Mouse (Mus musculus) C2C12 (cell line): ENCODE measurements around the gene Tbc1d19. TPM values are rescaled to one million over a fixed set of nuclear protein-coding genes. Genes with fewer than 3 reads are reported as not detected.

Experiments used
- H3K27me3 ChIP-seq: one replicate; pipeline ENCODE4 v1.6.1; 2011; ENCODE audit not compliant: control insufficient read depth, insufficient read depth, insufficient read length
- H3K36me3 ChIP-seq: one replicate; pipeline ENCODE4 v1.6.1; 2011; ENCODE audit not compliant: control insufficient read depth, insufficient read depth
- H3K4me3 ChIP-seq: one replicate; pipeline ENCODE4 v1.5.1; 2011; ENCODE audit warnings: mild to moderate bottlenecking, control low read depth; ENCODE audit not compliant: poor library complexity, insufficient read depth, severe bottlenecking
- H3K79me2 ChIP-seq: one replicate; pipeline ENCODE4 v1.6.1; 2011; ENCODE audit not compliant: control insufficient read depth, insufficient read depth
- H3K79me3 ChIP-seq: one replicate; pipeline ENCODE4 v1.6.1; 2011; ENCODE audit warnings: low read depth, control low read depth
- H3ac ChIP-seq: one replicate; pipeline ENCODE3; 2011; ENCODE audit warnings: low read depth; ENCODE audit not compliant: control insufficient read depth, insufficient read length
- CEBPB ChIP-seq: IDR thresholded peaks from one replicate; pipeline ENCODE4 v1.6.1; 2011; ENCODE audit warnings: low read depth, mild to moderate bottlenecking, control low read depth, moderate library complexity
- CTCF ChIP-seq: IDR thresholded peaks from one replicate; pipeline ENCODE4 v1.5.1; 2011; ENCODE audit not compliant: control insufficient read depth, insufficient read depth, insufficient read length
- FOSL1 ChIP-seq: IDR thresholded peaks from one replicate; pipeline ENCODE4 v1.8.0; 2011; ENCODE audit warnings: mild to moderate bottlenecking, low read length; ENCODE audit not compliant: poor library complexity, insufficient read depth, severe bottlenecking
- MAX ChIP-seq: IDR thresholded peaks from one replicate; pipeline ENCODE4 v1.6.1; 2011; ENCODE audit warnings: mild to moderate bottlenecking, control low read depth
- MYOD1 ChIP-seq: IDR thresholded peaks from one replicate; pipeline ENCODE4 v1.6.1; 2011; ENCODE audit warnings: low read depth; ENCODE audit not compliant: control insufficient read depth, insufficient read length
- MYOG ChIP-seq: IDR thresholded peaks from one replicate; pipeline ENCODE4 v1.6.1; 2011; ENCODE audit not compliant: control insufficient read depth, insufficient read length; ENCODE audit errors: extremely low read depth
- USF1 ChIP-seq: IDR thresholded peaks from one replicate; pipeline ENCODE4 v1.6.1; 2011; ENCODE audit warnings: low read depth, mild to moderate bottlenecking, control low read depth, moderate library complexity
- polyA plus RNA-seq: library from polyadenylated mRNA; unstranded; fragments of >200 nt; fragmentation: generic; extraction: Trizol; gene quantifications from one replicate; pipeline ENCODE4 v1.2.1, GENCODE M21; 2012; ENCODE audit warnings: missing spikeins

The Tbc1d19 gene
- polyA plus RNA-seq, 1 experiment: 10.4 TPM

DNA sequence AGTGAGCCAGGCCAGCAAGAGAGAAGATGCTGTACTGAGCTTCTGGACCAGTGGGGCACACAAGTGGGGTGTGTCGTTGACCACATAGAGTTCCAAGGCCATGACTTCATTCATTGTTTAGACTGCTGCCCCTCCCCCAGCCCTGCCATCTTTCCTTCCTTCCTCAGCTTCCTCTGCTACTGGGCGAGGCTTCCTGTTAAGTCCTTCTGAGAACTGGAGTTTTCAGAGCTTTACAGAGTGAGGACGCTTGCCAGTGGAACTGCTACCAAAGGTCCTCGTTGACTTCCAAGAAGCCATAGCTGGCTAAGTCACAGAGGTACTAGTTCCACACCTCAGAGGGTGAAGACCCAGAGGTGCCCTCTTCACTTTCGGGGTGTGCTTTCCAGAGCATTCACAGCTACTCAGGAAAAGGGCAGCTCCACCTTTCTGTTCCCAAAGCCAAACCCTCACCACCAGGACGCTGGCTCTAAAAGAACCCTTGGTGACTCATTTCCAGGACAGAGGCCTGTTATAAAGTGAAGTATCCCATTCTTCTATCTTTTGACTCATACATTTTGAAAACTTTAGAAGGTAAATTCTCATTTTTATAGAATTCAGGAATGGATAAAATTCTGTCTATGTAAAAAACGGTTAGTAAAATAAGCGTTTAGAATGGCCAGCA, 139.3 kb downstream of the Tbc1d19 start:
- Histone ChIP-seq H3K27me3 (no peaks in the 10 kb centered on the region), H3K79me3 (no peaks in the 10 kb centered on the region), H3K4me3 (no peak overlapping the region), H3K79me2 (no peaks in the 10 kb centered on the region), H3K36me3 (no peaks in the 10 kb centered on the region), H3ac (no peak overlapping the region)
- TF ChIP-seq USF1 (no peak), FOSL1 (peak; percentile 61), MAX (peak; percentile 23), CEBPB (no peak), MYOG (no peak), CTCF (no peak), MYOD1 (no peak)

DNA sequence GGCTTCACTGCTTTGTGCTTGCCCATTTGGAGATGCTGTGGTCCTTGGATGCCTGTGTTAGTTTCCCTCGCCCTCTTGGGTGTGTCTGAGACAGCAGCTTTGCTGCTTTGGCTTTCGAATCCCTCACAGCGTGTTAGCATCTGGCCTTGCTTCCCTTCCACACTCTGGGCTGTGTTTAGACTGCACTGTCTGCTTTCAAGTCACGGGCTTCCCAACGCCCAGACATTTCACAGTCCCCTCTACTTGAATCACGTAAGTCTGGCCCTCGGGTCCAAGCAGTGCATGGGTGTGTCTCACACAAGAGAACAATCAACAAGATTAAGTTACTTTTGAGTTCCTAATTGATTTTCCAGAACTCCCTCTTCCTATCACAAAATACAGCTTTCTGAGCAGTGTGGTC, 140.8 kb downstream of the Tbc1d19 start:
- no peak for TF ChIP-seq MAX
- TF ChIP-seq CEBPB: no peak
- no peak for TF ChIP-seq MYOG
- TF ChIP-seq CTCF: no peak
- no peak for TF ChIP-seq FOSL1
- TF ChIP-seq MYOD1: no peak
- no peak for TF ChIP-seq USF1
- H3K79me2 ChIP-seq: no peaks in the 10 kb centered on the region
- H3K27me3 ChIP-seq: no peaks in the 10 kb centered on the region
- H3K4me3 ChIP-seq: no peak overlapping the region
- no peaks in the 10 kb centered on the region for H3K79me3 ChIP-seq
- no peaks in the 10 kb centered on the region for H3K36me3 ChIP-seq
- H3ac ChIP-seq: no peak overlapping the region

DNA sequence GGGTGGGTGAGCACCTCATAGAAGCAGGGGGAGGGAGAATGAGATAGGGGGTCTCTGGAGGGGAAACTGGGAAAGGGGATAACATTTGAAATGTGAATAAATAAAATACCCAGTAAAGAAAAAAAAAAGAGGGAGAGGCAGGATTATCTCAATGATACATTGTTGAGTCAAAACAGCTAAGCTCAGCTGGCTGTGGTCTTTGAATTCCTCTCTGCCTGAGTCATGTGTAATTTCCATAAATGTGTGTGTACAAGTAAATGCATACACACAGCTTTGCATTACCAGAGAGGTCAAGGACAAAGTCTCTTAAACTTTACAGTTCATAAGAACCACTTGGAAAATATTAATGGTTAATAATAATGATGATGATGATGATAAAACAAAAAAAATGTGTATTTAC, 143.8 kb downstream of the Tbc1d19 start:
- no peaks in the 10 kb centered on the region for H3K36me3 ChIP-seq
- H3K79me2 ChIP-seq: no peaks in the 10 kb centered on the region
- H3K4me3 ChIP-seq: no peak overlapping the region
- H3K79me3 ChIP-seq: no peaks in the 10 kb centered on the region
- no peak for TF ChIP-seq MYOD1
- TF ChIP-seq FOSL1: peak; percentile 6
- no peak for TF ChIP-seq CTCF
- no peak for TF ChIP-seq USF1
- no peak for TF ChIP-seq CEBPB
- TF ChIP-seq MAX: no peak
- H3K27me3 ChIP-seq: no peaks in the 10 kb centered on the region
- no peak overlapping the region for H3ac ChIP-seq

Other genes starting within 250 kb of the Tbc1d19 start
- not detected for gene Cckar, start 101.9 kb upstream of the Tbc1d19 start, polyA plus RNA-seq
- gene Stim2, start 188.9 kb downstream of the Tbc1d19 start, polyA plus RNA-seq: 15.3 TPM